Mouse (Mus musculus) erythroblast, embryonic 14.5 days (primary cell): ENCODE data around the gene Prpf38b. TPM values are rescaled to one million over a fixed set of nuclear protein-coding genes. Genes with fewer than 3 reads are reported as not detected.

ENCODE experiments used
- H3K27me3 ChIP-seq: 2 replicates; pipeline ENCODE4 v1.6.1; 2012; ENCODE audit warnings: inconsistent platforms; ENCODE audit not compliant: control insufficient read depth
- H3K36me3 ChIP-seq: 2 replicates; pipeline ENCODE4 v1.6.1; 2012; ENCODE audit warnings: mild to moderate bottlenecking, inconsistent platforms; ENCODE audit not compliant: control insufficient read depth
- H3K4me1 ChIP-seq: 2 replicates; pipeline ENCODE4 v1.6.1; 2012; ENCODE audit warnings: inconsistent platforms; ENCODE audit not compliant: control insufficient read depth
- H3K4me3 ChIP-seq: replicated peaks from 2 replicates; pipeline ENCODE3; 2012; ENCODE audit warnings: moderate library complexity, mild to moderate bottlenecking, inconsistent platforms
- H3K9me3 ChIP-seq: 2 replicates; pipeline ENCODE4 v1.6.1; 2012; ENCODE audit warnings: low read length, inconsistent platforms, mixed read lengths; ENCODE audit not compliant: control insufficient read depth
- GATA1 ChIP-seq: IDR thresholded peaks from 2 replicates; pipeline ENCODE4 v1.6.1; 2012; ENCODE audit warnings: low read length, inconsistent platforms, mixed read lengths
- TAL1 ChIP-seq: IDR thresholded peaks from 3 replicates; pipeline ENCODE4 v1.6.1; 2012; ENCODE audit warnings: low read length, inconsistent platforms, mixed read lengths
- polyA plus RNA-seq: library from polyadenylated mRNA; stranded (reverse); fragments of >175 nt; gene quantifications from 2 replicates; pipeline ENCODE4 v1.2.3, GENCODE M21; 2012

Gene Prpf38b
- 6.5 and 6.8 TPM in 2 replicates for polyA plus RNA-seq

DNA sequence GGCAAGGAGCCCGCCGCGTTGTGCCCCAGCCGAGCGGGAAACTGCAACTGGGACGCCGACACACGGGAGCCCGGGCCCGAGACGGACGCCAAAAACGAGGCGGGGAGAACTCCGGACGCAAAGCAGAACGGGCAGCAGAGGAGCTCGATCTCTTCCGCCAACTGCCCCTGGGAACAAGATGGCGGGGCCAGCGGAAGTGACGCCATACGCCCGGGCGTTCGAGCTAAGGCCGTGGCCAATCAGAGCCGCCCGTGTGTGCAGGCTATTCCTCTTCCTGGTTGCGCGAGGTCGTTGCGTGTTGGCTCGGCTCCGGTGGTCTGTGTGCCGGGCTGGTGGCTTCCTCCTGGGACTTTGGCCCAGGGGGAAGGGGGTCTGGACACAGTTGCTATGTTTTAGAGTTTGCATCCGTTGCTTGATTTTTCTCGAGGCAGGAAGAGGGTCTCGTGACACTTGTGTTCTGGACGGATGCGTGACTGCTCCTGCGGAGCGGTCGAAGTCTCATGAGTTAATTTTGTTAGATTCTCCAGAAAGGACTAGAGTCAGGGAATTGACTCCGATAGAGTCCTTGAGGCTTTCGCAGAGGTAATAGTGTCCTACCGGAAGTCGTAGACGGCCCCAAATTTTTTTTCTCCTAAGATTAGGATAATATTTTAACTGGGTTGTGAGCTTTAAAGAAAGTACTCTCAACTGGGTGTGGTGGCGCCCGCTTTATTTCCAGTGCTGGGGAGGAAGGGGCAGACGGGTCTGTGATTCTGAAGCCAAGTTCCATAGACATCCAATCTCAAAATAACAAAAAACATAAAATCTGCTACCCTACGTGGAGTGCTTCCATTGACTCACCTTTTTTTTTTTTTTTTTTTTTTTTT is at the start of gene Prpf38b:
Gene Prpf38b (minus strand): TSS at position 180 of the 866 bp plus-strand sequence.
- no peaks in the 10 kb centered on the region for H3K27me3 ChIP-seq
- TF ChIP-seq GATA1 (no peak), TAL1 (no peak)
- peaks cover 31% of the 10 kb centered on the region for H3K4me1 ChIP-seq
- peaks cover 28% of the 10 kb centered on the region for H3K36me3 ChIP-seq
- H3K4me3 ChIP-seq, result peak within 1 kb of the TSS; percentile 87
- no peaks in the 10 kb centered on the region; the same call in 1 of the 2 replicates for H3K9me3 ChIP-seq

DNA sequence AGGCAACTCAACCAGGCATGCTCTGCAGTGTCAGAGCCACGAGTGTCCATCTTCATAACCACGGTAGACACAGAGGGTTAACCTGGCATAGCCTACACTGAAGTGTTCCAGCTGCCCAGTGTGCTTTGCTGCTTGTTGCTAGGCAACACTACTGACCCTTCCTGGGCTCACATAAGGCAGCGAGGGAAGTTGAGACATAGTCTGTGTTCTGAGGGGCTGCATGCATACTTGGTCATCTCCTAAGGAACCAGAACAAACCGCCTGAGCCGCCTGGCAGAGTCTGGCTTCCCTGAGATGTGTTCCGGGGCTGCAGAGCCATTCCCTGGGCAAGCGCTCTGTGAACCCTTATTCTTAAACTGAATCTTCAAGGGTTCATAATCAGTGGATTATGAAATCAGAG is 49.7 kb upstream of the Prpf38b start:
- H3K9me3 ChIP-seq, result no peaks in the 10 kb centered on the region
- H3K4me1 ChIP-seq, result no peaks in the 10 kb centered on the region; the same call in 1 of the 2 replicates
- TF ChIP-seq GATA1 (no peak), TAL1 (no peak)
- H3K4me3 ChIP-seq, result no peak overlapping the region
- no peaks in the 10 kb centered on the region for H3K27me3 ChIP-seq
- H3K36me3 ChIP-seq, result no peaks in the 10 kb centered on the region

GRCm38 (mm10) chr3:108959680-108960295 is 48.3 kb upstream of the Prpf38b start:
- H3K27me3 ChIP-seq, result no peaks in the 10 kb centered on the region
- no peaks in the 10 kb centered on the region; the same call in 1 of the 2 replicates for H3K4me1 ChIP-seq

DNA sequence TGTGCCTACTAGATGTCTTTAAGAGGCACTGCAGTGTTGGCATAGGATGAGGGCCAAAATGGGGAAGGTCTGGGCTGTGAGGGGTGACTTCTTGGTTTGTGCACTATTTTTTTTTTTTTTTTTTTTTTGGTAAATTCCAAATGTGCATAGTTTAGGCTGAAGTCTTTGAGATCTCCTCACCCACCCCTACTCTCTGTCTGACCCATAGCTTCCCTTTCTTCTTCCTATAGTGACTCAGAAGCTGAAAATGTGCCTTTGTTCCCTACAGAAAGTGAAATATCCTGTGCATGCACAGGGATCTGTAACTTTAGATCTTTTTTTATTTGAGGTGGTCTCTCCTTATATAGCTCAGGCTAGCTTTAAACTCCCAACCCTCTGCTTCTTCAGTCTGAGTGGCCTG is 46.4 kb upstream of the Prpf38b start:
- TF ChIP-seq TAL1 (no peak), GATA1 (no peak)
- Histone ChIP-seq H3K4me1 (no peaks in the 10 kb centered on the region; the same call in 1 of the 2 replicates), H3K27me3 (no peaks in the 10 kb centered on the region), H3K9me3 (no peaks in the 10 kb centered on the region), H3K36me3 (no peaks in the 10 kb centered on the region), H3K4me3 (no peak overlapping the region)

More at GRCm38 (mm10) chr3:108959680-108960295, 48.3 kb upstream of the Prpf38b start:
- TF ChIP-seq GATA1, result no peak
- no peak for TF ChIP-seq TAL1
- H3K9me3 ChIP-seq, result no peaks in the 10 kb centered on the region
- no peaks in the 10 kb centered on the region for H3K36me3 ChIP-seq
- no peak overlapping the region for H3K4me3 ChIP-seq

DNA sequence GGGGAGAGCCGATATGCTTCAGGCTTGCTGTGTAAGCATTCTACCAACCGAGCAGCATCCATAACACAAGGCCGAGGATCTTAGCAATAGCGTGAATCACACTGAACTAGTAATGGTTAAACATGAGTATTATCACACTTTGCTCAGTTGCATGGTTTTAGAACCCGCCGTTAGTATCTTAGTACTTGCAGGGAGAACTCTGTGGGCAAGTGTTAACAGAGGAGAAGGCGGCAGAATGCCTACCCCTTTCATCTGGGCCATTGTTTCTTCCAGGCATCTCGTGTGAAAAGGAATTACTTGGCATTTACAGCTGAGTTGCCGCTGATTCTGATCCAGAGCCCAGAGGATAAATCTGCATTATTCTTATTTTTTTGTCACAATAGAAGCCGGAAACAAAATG is 29.5 kb upstream of the Prpf38b start:
- Histone ChIP-seq H3K36me3 (no peaks in the 10 kb centered on the region), H3K9me3 (peaks cover 13% of the 10 kb centered on the region), H3K27me3 (peaks cover 5% of the 10 kb centered on the region), H3K4me3 (no peak overlapping the region), H3K4me1 (peaks cover 4% of the 10 kb centered on the region; the same call in 1 of the 2 replicates)
- TF ChIP-seq TAL1, result no peak
- TF ChIP-seq GATA1, result no peak

DNA sequence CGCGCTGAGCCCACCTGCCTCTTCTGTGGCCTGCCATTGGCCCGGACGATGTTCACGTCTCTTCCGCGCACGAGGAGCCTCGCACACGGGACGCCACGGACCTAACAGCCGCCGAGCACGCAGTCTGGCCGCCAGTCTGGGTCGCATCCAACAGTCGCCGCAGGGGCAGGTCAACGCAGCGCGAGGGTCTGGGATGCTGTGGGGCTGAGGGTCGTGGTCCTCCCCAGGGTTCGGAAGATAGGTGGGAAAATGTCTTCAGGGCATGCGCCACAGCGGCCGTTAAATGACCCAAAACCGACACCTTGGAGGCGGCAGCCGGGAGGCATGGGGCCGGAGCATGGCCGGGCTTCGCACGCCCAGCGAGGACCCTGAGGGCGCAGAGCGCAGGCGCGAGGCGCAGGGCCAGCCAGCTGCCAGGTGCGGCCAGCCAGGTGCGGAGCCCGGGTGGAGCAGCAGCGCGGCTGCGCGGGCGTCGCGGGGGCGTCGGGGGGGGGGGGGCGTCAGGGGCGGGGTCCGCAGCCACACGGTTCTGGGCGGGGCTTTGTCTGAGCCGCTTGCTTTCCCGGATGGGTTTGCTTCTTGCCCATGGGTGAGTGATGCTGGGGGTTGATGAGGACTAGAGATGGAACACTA is 28.6 kb upstream of the Prpf38b start, which contains the start of gene Gm9857:
Gene Gm9857 (minus strand): TSS at position 445 of the 633 bp plus-strand sequence.
- TF ChIP-seq GATA1 (no peak), TAL1 (no peak)
- no peak within 1 kb of the TSS for H3K4me3 ChIP-seq
- H3K27me3 ChIP-seq, result peaks cover 5% of the 10 kb centered on the region
- H3K9me3 ChIP-seq, result peaks cover 13% of the 10 kb centered on the region
- H3K4me1 ChIP-seq, result peaks cover 4% of the 10 kb centered on the region; the same call in 1 of the 2 replicates
- H3K36me3 ChIP-seq, result no peaks in the 10 kb centered on the region

GRCm38 (mm10) chr3:108939573-108939972 is 28.0 kb upstream of the Prpf38b start, which contains the start of gene Henmt1:
Gene Henmt1 (plus strand): TSS chr3:108939873.
- no peak for TF ChIP-seq TAL1
- TF ChIP-seq GATA1, result no peak

DNA sequence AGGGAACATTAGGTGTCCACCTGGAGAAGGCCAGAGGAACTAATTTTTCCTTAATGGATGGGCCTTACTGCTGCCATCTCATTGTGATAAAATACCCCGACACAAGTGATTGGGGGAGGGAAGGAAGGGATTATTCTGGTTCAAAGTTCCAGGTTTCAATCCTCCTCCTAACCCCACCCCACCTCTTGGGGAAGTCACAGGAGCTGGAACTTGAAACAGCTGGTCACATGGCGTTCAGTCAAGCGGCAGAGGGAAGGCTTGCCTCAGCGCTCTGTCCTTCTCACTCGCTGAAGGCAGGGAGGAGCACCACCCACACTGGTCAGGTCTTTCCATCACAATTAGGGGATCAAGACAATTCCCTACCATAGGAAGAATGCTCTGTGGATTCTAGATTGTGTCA is 27.2 kb upstream of the Prpf38b start:
- TF ChIP-seq GATA1 (no peak), TAL1 (no peak)
- Histone ChIP-seq H3K4me1 (peaks cover 4% of the 10 kb centered on the region; the same call in 1 of the 2 replicates), H3K27me3 (peaks cover 5% of the 10 kb centered on the region), H3K4me3 (no peak overlapping the region), H3K9me3 (peaks cover 13% of the 10 kb centered on the region), H3K36me3 (no peaks in the 10 kb centered on the region)

More at GRCm38 (mm10) chr3:108939573-108939972, 28.0 kb upstream of the Prpf38b start, which contains the start of gene Henmt1:
- Histone ChIP-seq H3K36me3 (no peaks in the 10 kb centered on the region), H3K9me3 (peaks cover 13% of the 10 kb centered on the region), H3K27me3 (peaks cover 5% of the 10 kb centered on the region), H3K4me3 (no peak within 1 kb of the TSS), H3K4me1 (peaks cover 4% of the 10 kb centered on the region; the same call in 1 of the 2 replicates)

DNA sequence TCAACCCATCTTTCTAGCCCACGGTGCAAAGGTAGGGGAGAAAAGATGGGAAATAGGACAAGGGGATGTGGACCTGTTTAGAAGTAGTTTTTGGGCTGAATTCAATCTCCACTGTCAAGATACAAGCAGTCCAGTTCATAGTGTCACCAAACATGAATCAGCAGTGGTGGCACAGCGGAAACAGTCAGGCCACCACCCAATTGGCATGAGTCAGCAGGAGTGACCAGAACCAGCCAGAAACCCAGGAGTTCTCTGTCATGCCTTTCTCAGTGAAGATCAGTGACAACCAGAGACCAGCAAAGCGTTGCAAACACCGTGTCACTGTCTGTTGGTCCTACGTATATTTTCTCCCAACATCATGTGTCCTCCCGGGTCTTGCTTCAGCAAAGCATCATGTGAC is 22.0 kb upstream of the Prpf38b start:
- Histone ChIP-seq H3K4me3 (no peak overlapping the region), H3K4me1 (no peaks in the 10 kb centered on the region), H3K36me3 (no peaks in the 10 kb centered on the region), H3K9me3 (peaks cover 8% of the 10 kb centered on the region), H3K27me3 (no peaks in the 10 kb centered on the region; the same call in 1 of the 2 replicates)
- TF ChIP-seq TAL1, result no peak
- TF ChIP-seq GATA1, result no peak
